Mouse (Mus musculus): ENCODE measurements at regions not wholly inside any gene's neighbourhood (a gene's known extent, or its start where the extent isn't known, plus 50 kb on each side); places are given as distances from the start of the nearest gene placed in this dataset.

DNA sequence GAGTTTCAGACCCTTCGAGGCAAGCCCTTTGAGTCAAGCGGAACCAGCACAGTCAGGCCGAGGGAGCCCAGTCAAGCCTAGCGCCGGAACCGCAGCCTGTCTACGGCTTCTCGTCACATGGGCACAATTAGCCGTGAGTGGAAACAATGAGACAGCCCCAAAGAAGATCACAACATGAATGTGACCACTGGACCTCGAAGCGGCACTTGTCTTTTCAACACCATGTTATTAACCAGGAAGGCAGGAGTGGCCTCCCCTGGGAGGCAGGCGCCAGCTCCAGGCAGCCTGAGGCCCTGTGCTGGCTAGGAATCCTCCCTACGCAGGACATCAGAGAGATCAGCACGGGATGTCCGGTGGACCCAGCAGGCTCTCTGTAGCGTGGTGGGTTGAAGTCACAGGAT, 97.4 kb upstream of the Oxgr1 start:
- Histone ChIP-seq H3K27me3 (ENCODE audit: control insufficient read depth, insufficient read depth, low read length, poor library complexity, severe bottlenecking) (0 out of 2 replicates have a peak, but pooled peaks cover 2% of the 10 kb centered on the region), H3K36me3 (ENCODE audit: control insufficient read depth, insufficient read depth, low read length, poor library complexity, severe bottlenecking) (no peaks in the 10 kb centered on the region)
- peak; percentile 17 for DNase-seq (ENCODE audit: low read depth, low spot score)

- Histone ChIP-seq H3K27me3 (ENCODE audit: control insufficient read depth, insufficient read depth, low read length, poor library complexity, severe bottlenecking) (0 out of 2 replicates have a peak, but pooled peaks cover 2% of the 10 kb centered on the region), H3K36me3 (ENCODE audit: control insufficient read depth, insufficient read depth, low read length, poor library complexity, severe bottlenecking) (no peaks in the 10 kb centered on the region)
- DNase-seq (ENCODE audit: low read depth, low spot score): no peak
Observed at GRCm38 (mm10) chr14:120140211-120140610, 98.0 kb upstream of the Oxgr1 start.

DNA sequence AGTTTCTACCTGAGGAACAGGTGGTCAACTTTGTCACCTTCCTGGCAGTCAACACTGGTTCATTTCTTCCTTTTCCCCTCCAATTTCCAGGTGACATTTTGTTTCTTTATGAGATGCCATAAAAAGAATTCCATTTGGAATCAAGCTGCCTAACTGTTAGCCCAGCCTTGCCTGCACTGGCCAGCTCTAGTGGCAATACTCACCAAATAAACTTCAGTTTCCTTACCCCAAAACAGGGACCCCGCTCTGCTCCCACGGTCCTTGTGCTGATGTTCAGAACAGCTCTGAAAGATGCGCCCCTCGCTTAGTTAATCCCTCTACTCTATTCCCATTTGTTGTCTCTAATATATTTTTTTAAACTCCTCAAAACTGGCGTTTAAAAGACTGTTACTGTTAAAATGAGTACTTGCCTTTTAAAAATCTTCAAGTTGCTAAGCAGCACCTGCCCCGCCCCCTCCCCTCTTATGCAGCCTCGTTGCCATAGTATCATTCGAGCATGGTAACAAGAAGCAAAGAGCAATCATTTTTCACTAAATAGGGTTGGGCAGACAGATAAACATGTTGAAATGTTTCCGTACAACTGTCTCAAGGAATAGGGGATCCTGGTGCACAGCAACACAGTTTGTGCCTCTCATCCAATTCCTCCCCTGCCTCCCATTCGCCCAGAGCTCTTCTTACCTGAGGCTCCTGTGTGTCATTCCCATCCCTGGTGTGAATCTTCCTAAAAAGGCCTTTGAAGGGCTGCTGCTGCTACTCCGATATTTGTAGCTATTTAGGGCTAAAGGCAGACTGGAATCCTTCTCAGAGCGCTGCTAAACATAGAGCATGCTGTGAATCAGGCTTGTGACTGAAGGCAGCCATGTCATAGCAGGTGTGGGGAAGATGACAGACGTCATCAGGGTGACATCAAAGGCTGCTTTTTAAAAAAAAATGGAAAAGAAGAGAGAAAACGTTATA, 98.8 kb upstream of the Oxgr1 start:
- H3K36me3 ChIP-seq (ENCODE audit: control insufficient read depth, insufficient read depth, low read length, poor library complexity, severe bottlenecking): no peaks in the 10 kb centered on the region
- no peak for DNase-seq (ENCODE audit: low read depth, low spot score)
- H3K27me3 ChIP-seq (ENCODE audit: control insufficient read depth, insufficient read depth, low read length, poor library complexity, severe bottlenecking): 0 out of 2 replicates have a peak, but pooled peaks cover 2% of the 10 kb centered on the region

- H3K27me3 ChIP-seq (ENCODE audit: control insufficient read depth, insufficient read depth, low read length, poor library complexity, severe bottlenecking): 0 out of 2 replicates have a peak, but pooled peaks cover 2% of the 10 kb centered on the region
Observed at GRCm38 (mm10) chr14:120142281-120142680, 100.0 kb upstream of the Oxgr1 start.

DNA sequence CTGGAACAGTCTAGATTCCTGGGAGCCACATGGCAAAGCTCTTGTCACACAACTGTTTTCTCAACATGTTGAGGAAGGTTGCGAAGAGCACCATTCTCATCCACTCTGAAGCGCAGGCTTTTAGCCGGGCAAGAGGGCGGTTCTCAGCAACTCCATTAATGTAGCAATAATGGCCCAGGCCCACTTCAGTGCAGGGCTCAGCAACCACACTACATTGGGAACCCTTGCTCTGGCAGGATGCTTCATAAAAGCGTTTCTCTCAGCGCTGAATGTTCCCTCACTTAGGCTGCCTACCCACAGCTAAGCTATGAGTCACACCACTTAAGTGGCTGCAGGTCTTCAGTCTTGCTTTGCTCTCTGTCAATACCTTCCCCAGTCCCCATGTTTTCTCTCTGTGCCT, 102.2 kb upstream of the Oxgr1 start:
- DNase-seq (ENCODE audit: low read depth, low spot score): no peak
- Histone ChIP-seq H3K27me3 (ENCODE audit: control insufficient read depth, insufficient read depth, low read length, poor library complexity, severe bottlenecking) (0 out of 2 replicates have a peak, but pooled peaks cover 2% of the 10 kb centered on the region), H3K36me3 (ENCODE audit: control insufficient read depth, insufficient read depth, low read length, poor library complexity, severe bottlenecking) (no peaks in the 10 kb centered on the region)

More at GRCm38 (mm10) chr14:120142281-120142680, 100.0 kb upstream of the Oxgr1 start:
- no peak for DNase-seq (ENCODE audit: low read depth, low spot score)
- H3K36me3 ChIP-seq (ENCODE audit: control insufficient read depth, insufficient read depth, low read length, poor library complexity, severe bottlenecking): no peaks in the 10 kb centered on the region

- 0 out of 2 replicates have a peak, but pooled peaks cover 2% of the 10 kb centered on the region for H3K27me3 ChIP-seq (ENCODE audit: control insufficient read depth, insufficient read depth, low read length, poor library complexity, severe bottlenecking)
- DNase-seq (ENCODE audit: low read depth, low spot score): no peak
- H3K36me3 ChIP-seq (ENCODE audit: control insufficient read depth, insufficient read depth, low read length, poor library complexity, severe bottlenecking): no peaks in the 10 kb centered on the region
Observed at GRCm38 (mm10) chr14:120146312-120146711, 104.1 kb upstream of the Oxgr1 start.

- 0 out of 2 replicates have a peak, but pooled peaks cover 2% of the 10 kb centered on the region for H3K27me3 ChIP-seq (ENCODE audit: control insufficient read depth, insufficient read depth, low read length, poor library complexity, severe bottlenecking)
- no peak for DNase-seq (ENCODE audit: low read depth, low spot score)
- H3K36me3 ChIP-seq (ENCODE audit: control insufficient read depth, insufficient read depth, low read length, poor library complexity, severe bottlenecking): no peaks in the 10 kb centered on the region
Observed at GRCm38 (mm10) chr14:120146908-120147770, 104.9 kb upstream of the Oxgr1 start.

DNA sequence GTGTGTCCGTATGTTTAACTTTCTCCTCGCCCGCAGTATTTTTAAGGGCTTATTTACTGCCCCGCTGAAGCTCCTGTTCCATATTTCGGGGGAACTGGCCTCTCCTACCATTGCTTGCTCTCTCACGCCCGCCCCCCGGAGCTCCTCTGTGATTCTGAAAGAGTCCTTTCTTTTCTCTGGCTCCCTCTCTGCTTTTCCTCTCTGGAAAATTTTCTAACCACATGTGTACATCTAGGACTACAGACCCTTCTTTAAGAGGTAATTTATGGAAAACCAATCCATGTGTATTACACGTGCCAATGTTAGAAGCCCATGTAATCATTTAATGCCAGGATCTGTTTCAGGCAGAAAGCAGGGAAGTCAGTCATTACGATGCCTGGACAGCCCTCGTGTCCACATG, 106.6 kb upstream of the Oxgr1 start:
- no peak for DNase-seq (ENCODE audit: low read depth, low spot score)
- Histone ChIP-seq H3K36me3 (ENCODE audit: control insufficient read depth, insufficient read depth, low read length, poor library complexity, severe bottlenecking) (no peaks in the 10 kb centered on the region), H3K27me3 (ENCODE audit: control insufficient read depth, insufficient read depth, low read length, poor library complexity, severe bottlenecking) (0 out of 2 replicates have a peak, but pooled peaks cover 2% of the 10 kb centered on the region)

- H3K27me3 ChIP-seq (ENCODE audit: control insufficient read depth, insufficient read depth, low read length, poor library complexity, severe bottlenecking): no peaks in the 10 kb centered on the region
- H3K36me3 ChIP-seq (ENCODE audit: control insufficient read depth, insufficient read depth, low read length, poor library complexity, severe bottlenecking): no peaks in the 10 kb centered on the region
- DNase-seq (ENCODE audit: low read depth, low spot score): no peak
Observed at GRCm38 (mm10) chr14:120149341-120149741, 107.1 kb upstream of the Oxgr1 start.

DNA sequence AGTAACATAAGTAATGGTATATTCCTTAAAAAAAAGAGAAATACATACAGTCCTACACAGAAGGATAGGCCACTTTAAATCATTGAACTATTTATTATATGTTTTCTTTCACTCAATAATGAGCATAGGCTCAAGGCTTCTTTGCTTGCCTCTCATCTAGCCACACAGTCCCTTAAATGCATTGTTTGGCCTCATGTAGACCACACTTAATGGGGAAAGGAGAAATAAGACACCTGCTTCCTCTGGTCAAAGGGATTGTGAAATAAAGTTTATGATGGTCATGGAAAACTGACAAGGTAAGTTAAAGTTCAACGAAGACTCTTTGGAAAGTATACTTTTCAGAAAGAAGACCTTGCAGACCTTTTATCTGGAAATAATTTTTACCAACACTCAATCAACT, 108.4 kb upstream of the Oxgr1 start:
- Histone ChIP-seq H3K27me3 (ENCODE audit: control insufficient read depth, insufficient read depth, low read length, poor library complexity, severe bottlenecking) (no peaks in the 10 kb centered on the region), H3K36me3 (ENCODE audit: control insufficient read depth, insufficient read depth, low read length, poor library complexity, severe bottlenecking) (no peaks in the 10 kb centered on the region)
- no peak for DNase-seq (ENCODE audit: low read depth, low spot score)

DNA sequence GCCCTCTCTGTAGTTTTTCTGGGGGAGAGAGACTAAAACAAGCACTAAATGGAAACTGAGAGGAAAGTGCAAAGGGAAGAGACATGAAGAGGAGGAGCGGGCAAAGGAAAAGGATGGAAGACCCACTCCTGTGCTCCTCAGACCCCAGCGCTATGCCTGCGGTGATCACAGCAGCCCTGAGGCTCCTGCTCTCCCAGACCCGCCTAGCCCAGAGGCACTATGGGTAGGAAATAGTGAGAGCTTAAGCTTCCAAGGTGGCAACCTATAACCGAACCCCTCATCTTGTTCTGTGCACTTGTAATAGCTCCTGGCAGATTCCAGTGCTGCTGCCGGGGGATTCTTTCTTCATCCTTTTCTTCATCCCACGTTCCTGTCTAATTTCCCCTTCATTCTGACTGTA, 112.2 kb upstream of the Oxgr1 start:
- Histone ChIP-seq H3K36me3 (ENCODE audit: control insufficient read depth, insufficient read depth, low read length, poor library complexity, severe bottlenecking) (no peaks in the 10 kb centered on the region), H3K27me3 (ENCODE audit: control insufficient read depth, insufficient read depth, low read length, poor library complexity, severe bottlenecking) (no peaks in the 10 kb centered on the region)
- no peak for DNase-seq (ENCODE audit: low read depth, low spot score)

DNA sequence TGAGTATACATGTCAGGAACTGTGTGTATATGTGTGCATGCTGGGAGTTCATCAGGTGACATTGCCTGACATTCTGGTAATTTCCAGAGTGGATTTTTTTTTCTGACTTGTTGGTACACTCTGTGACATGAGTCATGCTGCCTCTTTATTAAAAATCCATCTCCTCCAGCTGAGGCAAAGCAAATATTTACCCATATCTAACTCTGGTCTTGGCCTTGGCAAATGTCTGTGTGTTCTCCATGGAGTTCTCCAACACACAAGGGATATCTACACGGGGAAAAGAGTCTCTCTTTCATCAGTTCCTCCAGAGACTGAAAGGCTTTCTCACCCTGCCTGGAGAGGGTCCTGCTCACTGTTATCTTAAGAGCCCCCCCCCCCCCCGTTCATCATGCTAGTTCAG, 111.3 kb upstream of the Mbnl2 start:
- H3K27me3 ChIP-seq (ENCODE audit: control insufficient read depth, insufficient read depth, low read length, poor library complexity, severe bottlenecking): no peaks in the 10 kb centered on the region
- DNase-seq (ENCODE audit: low read depth, low spot score): no peak
- no peaks in the 10 kb centered on the region for H3K36me3 ChIP-seq (ENCODE audit: control insufficient read depth, insufficient read depth, low read length, poor library complexity, severe bottlenecking)

- DNase-seq (ENCODE audit: low read depth, low spot score): no peak
- H3K27me3 ChIP-seq (ENCODE audit: control insufficient read depth, insufficient read depth, low read length, poor library complexity, severe bottlenecking): no peaks in the 10 kb centered on the region
Observed at GRCm38 (mm10) chr14:120165496-120166045, 109.9 kb upstream of the Mbnl2 start.

DNA sequence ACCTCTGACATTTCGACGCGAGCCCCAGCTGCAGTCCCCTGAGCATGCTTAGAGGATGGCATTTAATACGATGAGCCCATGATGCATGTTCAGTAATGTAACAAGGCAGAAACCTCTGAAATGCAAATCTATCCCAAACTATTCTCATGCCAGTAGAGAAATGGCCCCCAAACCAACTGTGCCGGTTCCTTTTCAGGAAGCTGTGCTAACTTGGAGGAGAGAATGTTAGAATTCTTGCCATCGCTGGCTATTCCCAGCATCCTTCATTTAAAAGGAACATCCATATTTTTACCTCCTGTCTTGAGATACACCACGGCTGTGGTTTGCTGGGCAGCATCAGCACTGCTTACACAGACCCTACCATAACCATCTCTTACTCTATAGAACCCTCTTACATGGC, 104.7 kb upstream of the Mbnl2 start:
- Histone ChIP-seq H3K36me3 (ENCODE audit: control insufficient read depth, insufficient read depth, low read length, poor library complexity, severe bottlenecking) (no peaks in the 10 kb centered on the region), H3K27me3 (ENCODE audit: control insufficient read depth, insufficient read depth, low read length, poor library complexity, severe bottlenecking) (no peaks in the 10 kb centered on the region)
- DNase-seq (ENCODE audit: low read depth, low spot score): no peak

More at GRCm38 (mm10) chr14:120165496-120166045, 109.9 kb upstream of the Mbnl2 start:
- no peaks in the 10 kb centered on the region for H3K36me3 ChIP-seq (ENCODE audit: control insufficient read depth, insufficient read depth, low read length, poor library complexity, severe bottlenecking)

Data from splenic B cell, adult 2 months (primary cell).